8 mouse cellular contexts compared by ENCODE assay signal in the genomic region with DNA sequence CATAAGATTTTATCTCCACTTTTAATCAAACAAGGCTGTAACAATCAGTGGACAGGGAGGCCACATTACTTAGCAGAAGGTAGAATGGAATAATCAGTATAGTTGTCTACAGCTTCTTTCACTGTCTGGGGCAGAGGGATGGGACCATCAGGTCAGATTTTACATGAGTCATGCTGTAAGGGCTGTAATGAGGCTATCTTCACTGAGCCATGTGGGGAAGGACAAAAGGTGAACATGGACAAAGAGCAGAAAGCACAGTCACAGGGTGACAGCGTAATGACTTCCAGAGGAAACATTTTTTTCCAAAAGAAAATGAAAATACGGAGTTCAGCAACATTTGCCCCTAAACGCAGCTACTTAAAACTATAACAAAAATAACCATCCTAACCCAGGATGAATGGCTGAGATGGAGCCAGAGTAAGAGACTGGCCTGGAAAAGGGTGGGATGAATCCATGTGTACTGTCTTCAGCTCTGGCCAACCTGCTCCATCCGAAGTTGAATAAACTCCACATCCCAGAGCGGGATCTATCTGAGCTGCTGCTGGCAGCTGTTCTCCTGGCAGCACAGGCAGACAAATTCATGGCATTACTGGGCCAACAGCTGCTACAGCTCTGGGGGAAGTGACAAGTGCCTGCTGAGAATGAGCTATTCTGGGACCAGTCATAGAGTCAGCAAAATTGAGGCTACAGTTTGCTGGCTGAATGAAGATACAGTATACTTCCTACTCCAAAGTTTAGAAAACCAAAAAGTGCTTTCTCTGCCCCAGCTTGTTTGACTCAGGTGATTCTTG.
DNase-seq lines count a peak whose midpoint lies in the region; ATAC-seq lines count a peak whose summit lies in the region.

No protein-coding gene starts in this region.

- H3K9ac ChIP-seq in midbrain, embryonic 15.5 days, result no peak overlapping the region

- H3K36me3 ChIP-seq in midbrain, embryonic 15.5 days (replicated peaks), result no peaks in the 10 kb centered on the region

- 69% methylated on average over 5 of the region's 5 CpGs for whole genome bisulfite sequencing in midbrain, embryonic 15.5 days

- H3K4me1 ChIP-seq in midbrain, embryonic 15.5 days, result peaks cover 29% of the 10 kb centered on the region

- H3K4me2 ChIP-seq in midbrain, embryonic 15.5 days, result no peak overlapping the region

- no peaks in the 10 kb centered on the region for H3K9me3 ChIP-seq in midbrain, embryonic 15.5 days

- DNase-seq in adrenal gland, postnatal 14 days, result peak; percentile 41
- no peak for DNase-seq in adrenal gland, postnatal 25 days
- DNase-seq in 416B (ENCODE audit: low read depth), result peak; percentile 28
- DNase-seq in frontal cortex, postnatal 14 days (ENCODE audit: low spot score in 2 of 2), result peak; percentile 47 to 65
- peak; percentile 77 for DNase-seq in heart, postnatal 4 days
- DNase-seq in layer of hippocampus, postnatal 10 days (ENCODE audit: low spot score in 2 of 2), result peak; percentile 41 to 44
- peak; percentile 18 for DNase-seq in thymus, postnatal 25 days

- no peak; the same call in 1 of the 2 replicates for ATAC-seq in midbrain, embryonic 15.5 days (replicated peaks)

- no peaks in the 10 kb centered on the region for H3K27me3 ChIP-seq in midbrain, embryonic 15.5 days (replicated peaks)

- peak overlapping the region; percentile 26 for H3K27ac ChIP-seq in midbrain, embryonic 15.5 days

- no peak overlapping the region for H3K4me3 ChIP-seq in midbrain, embryonic 15.5 days
